Mouse (Mus musculus) small intestine, adult 2 months (tissue): ENCODE data around the gene Fam71f1. TPM values are rescaled to one million over a fixed set of nuclear protein-coding genes. Genes with fewer than 3 reads are reported as not detected.
"Not testable (repeated sequence)": the region's sequence is repeated elsewhere in the genome, so short reads cannot be mapped to it uniquely, and the experiment has no call there.

Experiments
- H3K27ac ChIP-seq: fragments of 200-500 bp; 2 replicates; pipeline ENCODE4 v1.5.1; 2012; ENCODE audit warnings: low read depth, low read length, control low read depth, inconsistent platforms; ENCODE audit not compliant: insufficient read depth
- H3K27me3 ChIP-seq: fragments of 200-500 bp; 2 replicates; pipeline ENCODE4 v1.6.1; 2012; ENCODE audit warnings: mild to moderate bottlenecking, moderate library complexity, low read length, inconsistent platforms; ENCODE audit not compliant: control insufficient read depth, insufficient read depth
- H3K36me3 ChIP-seq: fragments of 200-500 bp; 2 replicates; pipeline ENCODE4 v1.6.1; 2012; ENCODE audit warnings: mild to moderate bottlenecking, low read length, control low read depth, inconsistent platforms; ENCODE audit not compliant: control insufficient read depth, insufficient read depth
- H3K4me1 ChIP-seq: fragments of 200-500 bp; 2 replicates; pipeline ENCODE4 v1.6.1; 2012; ENCODE audit warnings: low read length, inconsistent platforms, mixed read lengths; ENCODE audit not compliant: control insufficient read depth, insufficient read depth, insufficient read length
- H3K4me3 ChIP-seq: fragments of 200-500 bp; 2 replicates; pipeline ENCODE4 v1.5.1; 2012; ENCODE audit warnings: low read depth, mild to moderate bottlenecking, control low read depth, inconsistent platforms, low read length, moderate library complexity
- CTCF ChIP-seq: fragments of 200-500 bp; IDR thresholded peaks from 2 replicates; pipeline ENCODE4 v1.5.1; 2012; ENCODE audit warnings: low read depth, mild to moderate bottlenecking, control low read depth, inconsistent platforms, low read length, moderate library complexity, mixed read lengths; ENCODE audit not compliant: insufficient replicate concordance, insufficient read length; ENCODE audit errors: extremely low read depth
- POLR2A ChIP-seq: fragments of 200-500 bp; IDR thresholded peaks from 2 replicates; pipeline ENCODE4 v1.6.1; 2012; ENCODE audit warnings: low read depth, mild to moderate bottlenecking, control low read depth, inconsistent platforms, low read length, moderate library complexity
- WGBS: fragments of 180-500 bp; shearing (Covaris S2); methylation state at CpG from one replicate; pipeline ENCODE4 v1.1.7; 2018; 5-methylcytosine and 5-hydroxymethylcytosine counted together
- polyA plus RNA-seq: library from polyadenylated mRNA; depleted of rRNA; stranded (reverse); fragments of >200 nt; gene quantifications from 2 replicates; pipeline ENCODE4 v1.2.3, GENCODE M21; 2012

The Fam71f1 gene
- polyA plus RNA-seq, 1 experiment, result not detected

GRCm38 (mm10) chr6:29326961-29327360 lies 8.0 kb downstream of the Fam71f1 start:
- Histone ChIP-seq H3K27ac (no peak overlapping the region), H3K4me3 (no peak overlapping the region), H3K36me3 (no peaks in the 10 kb centered on the region), H3K27me3 (no peaks in the 10 kb centered on the region), H3K4me1 (no peaks in the 10 kb centered on the region)
- 77% methylated on average over 9 of the region's 9 CpGs for WGBS
- TF ChIP-seq CTCF (no peak), POLR2A (no peak)

GRCm38 (mm10) chr6:29329514-29329913 lies 10.6 kb downstream of the Fam71f1 start:
- no peaks in the 10 kb centered on the region for H3K36me3 ChIP-seq
- no peaks in the 10 kb centered on the region for H3K4me1 ChIP-seq
- no peak overlapping the region for H3K4me3 ChIP-seq
- 33% methylated on average over 4 of the region's 4 CpGs for WGBS
- TF ChIP-seq POLR2A (no peak), CTCF (no peak)
- H3K27ac ChIP-seq, result no peak overlapping the region
- no peaks in the 10 kb centered on the region for H3K27me3 ChIP-seq

- not testable (repeated sequence) for H3K4me1 ChIP-seq, H3K36me3 ChIP-seq, H3K27me3 ChIP-seq, H3K4me3 ChIP-seq, H3K27ac ChIP-seq
- 83% methylated on average over 2 of the region's 2 CpGs for WGBS
Measured at GRCm38 (mm10) chr6:29346512-29346911, 27.6 kb downstream of the Fam71f1 start.

GRCm38 (mm10) chr6:29347189-29347588 lies 28.2 kb downstream of the Fam71f1 start:
- H3K27ac ChIP-seq, result peak overlapping the region; percentile 70
- H3K4me3 ChIP-seq, result peak overlapping the region; percentile 93
- WGBS, result 28% methylated on average over 7 of the region's 7 CpGs
- no peaks in the 10 kb centered on the region for H3K36me3 ChIP-seq
- H3K4me1 ChIP-seq, result 0 out of 2 replicates have a peak, but pooled peaks cover 2% of the 10 kb centered on the region
- H3K27me3 ChIP-seq, result no peaks in the 10 kb centered on the region
- TF ChIP-seq POLR2A (no peak), CTCF (no peak)

- H3K4me1 ChIP-seq, result peaks cover 2% of the 10 kb centered on the region; the same call in 1 of the 2 replicates
- peak within 1 kb of the TSS; percentile 93 for H3K4me3 ChIP-seq
- no peaks in the 10 kb centered on the region for H3K36me3 ChIP-seq
- WGBS, result under 1% methylated on average over 55 of the region's 55 CpGs
- TF ChIP-seq CTCF (no peak), POLR2A (peak; percentile 95)
- H3K27me3 ChIP-seq, result no peaks in the 10 kb centered on the region
- peak within 1 kb of the TSS; percentile 70 for H3K27ac ChIP-seq
Measured at GRCm38 (mm10) chr6:29347665-29348370, 28.9 kb downstream of the Fam71f1 start, which contains the start of gene Calu. TSS of gene Calu (plus strand) at chr6:29348069.

- TF ChIP-seq CTCF, result peak; percentile 21; the same call in 1 of the 2 replicates
- no peak for TF ChIP-seq POLR2A
- peak overlapping the region; percentile 62 for H3K27ac ChIP-seq
- under 1% methylated on average over 15 of the region's 15 CpGs for WGBS
- peaks cover 4% of the 10 kb centered on the region; the same call in 1 of the 2 replicates for H3K4me1 ChIP-seq
- H3K27me3 ChIP-seq, result no peaks in the 10 kb centered on the region
- peak overlapping the region; percentile 93 for H3K4me3 ChIP-seq
- no peaks in the 10 kb centered on the region for H3K36me3 ChIP-seq
Measured at GRCm38 (mm10) chr6:29348371-29348724, 29.4 kb downstream of the Fam71f1 start.

GRCm38 (mm10) chr6:29351613-29352012 lies 32.7 kb downstream of the Fam71f1 start:
- H3K4me1 ChIP-seq, result peaks cover 4% of the 10 kb centered on the region; the same call in 1 of the 2 replicates
- H3K4me3 ChIP-seq, result no peak overlapping the region
- no peaks in the 10 kb centered on the region for H3K27me3 ChIP-seq
- H3K36me3 ChIP-seq, result peaks cover 7% of the 10 kb centered on the region
- TF ChIP-seq POLR2A (no peak), CTCF (no peak)
- H3K27ac ChIP-seq, result no peak overlapping the region
